In the genomic region with DNA sequence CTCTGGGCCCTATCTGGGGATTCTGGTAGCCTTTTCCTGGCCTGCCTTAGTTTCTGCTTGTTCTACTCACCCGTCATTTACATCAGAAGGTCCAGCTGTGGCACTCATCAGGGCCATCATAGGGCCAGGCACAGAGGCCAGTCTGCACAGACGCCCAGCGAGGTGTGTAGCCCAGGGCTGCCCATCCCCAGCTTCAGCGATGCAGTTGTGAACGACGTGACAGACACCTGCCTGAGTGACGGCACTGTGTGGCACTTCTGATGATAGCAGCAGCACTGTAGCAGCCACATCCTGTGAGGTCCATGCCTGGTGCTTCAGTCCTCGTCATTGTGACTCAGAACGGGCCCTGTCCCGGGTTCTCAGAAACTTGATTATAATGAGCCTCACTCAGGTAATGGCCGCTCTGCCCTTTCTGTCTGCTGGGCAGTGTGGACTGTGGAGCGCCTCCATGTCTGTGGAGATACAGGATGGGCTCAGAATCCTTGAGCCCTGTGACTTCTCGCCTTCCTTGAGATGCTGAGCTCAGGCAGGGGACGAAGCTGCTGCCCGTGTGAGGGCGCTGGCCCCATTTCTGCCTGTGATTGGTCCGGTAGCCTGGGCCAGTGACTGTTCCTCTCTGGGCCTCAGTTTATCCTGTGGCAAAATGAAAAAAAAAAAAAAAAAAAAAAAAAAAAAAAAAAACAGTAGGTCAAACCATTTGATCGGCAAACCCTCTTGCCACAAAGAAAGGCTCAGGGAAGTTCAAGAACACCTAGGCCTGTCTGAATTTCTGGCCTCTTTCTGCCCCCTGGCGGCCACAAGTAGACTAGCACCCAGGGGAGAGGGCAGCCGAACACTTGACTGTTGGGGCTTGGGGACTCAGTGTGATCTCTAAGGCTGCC, we compare ENCODE assay signal across 8 mouse cellular contexts. TPM values are rescaled to one million over a fixed set of nuclear protein-coding genes. Genes with fewer than 3 reads are reported as not detected.
A peak's percentile ranks its signal among the peaks of the same experiment; 100 is the strongest.
DNase-seq lines count a peak whose midpoint lies in the region; ATAC-seq and TF ChIP-seq lines count a peak whose summit lies in the region.

No protein-coding gene starts in this region.

- no peaks in the 10 kb centered on the region for H3K9me3 ChIP-seq in liver, embryonic 13.5 days (replicated peaks)
- no peaks in the 10 kb centered on the region for H3K9me3 ChIP-seq in neural tube, embryonic 12.5 days

- TF ChIP-seq CTCF in kidney, adult 2 months (conservative IDR thresholded peaks at IDR 0.05; ENCODE audit: insufficient read depth, insufficient read length, low read depth, low read length), result peak; percentile 87

- H3K9ac ChIP-seq in liver, embryonic 13.5 days, result no peak overlapping the region
- H3K9ac ChIP-seq in neural tube, embryonic 12.5 days, result no peak overlapping the region

- peak; percentile 82 to 84 for DNase-seq in B cell, adult 2 months
- DNase-seq in embryo, embryonic 10 days (ENCODE audit: low spot score), result peak; percentile 74
- peak; percentile 45 to 73 for DNase-seq in heart, adult 18-20 months
- peak; percentile 64 for DNase-seq in kidney, adult 2 months
- DNase-seq in liver, embryonic 13.5 days, result peak; percentile 26
- peak; percentile 76 for DNase-seq in testis, postnatal 10 days (ENCODE audit: low spot score)

- no peaks in the 10 kb centered on the region for H3K36me3 ChIP-seq in kidney, adult 2 months (ENCODE audit: control insufficient read depth, insufficient read depth, low read length)
- H3K36me3 ChIP-seq in liver, embryonic 13.5 days, result no peaks in the 10 kb centered on the region
- no peaks in the 10 kb centered on the region for H3K36me3 ChIP-seq in neural tube, embryonic 12.5 days

- H3K4me3 ChIP-seq in kidney, adult 2 months (ENCODE audit: insufficient read depth, low read depth, low read length), result no peak overlapping the region
- no peak overlapping the region for H3K4me3 ChIP-seq in liver, embryonic 13.5 days (replicated peaks)
- no peak overlapping the region for H3K4me3 ChIP-seq in neural tube, embryonic 12.5 days

- H3K4me2 ChIP-seq in liver, embryonic 13.5 days, result no peak overlapping the region
- H3K4me2 ChIP-seq in neural tube, embryonic 12.5 days (replicated peaks), result no peak overlapping the region

- H3K4me1 ChIP-seq in kidney, adult 2 months (ENCODE audit: control insufficient read depth, insufficient read depth, low read length), result no peaks in the 10 kb centered on the region
- peaks cover 13% of the 10 kb centered on the region for H3K4me1 ChIP-seq in liver, embryonic 13.5 days (replicated peaks)
- H3K4me1 ChIP-seq in neural tube, embryonic 12.5 days, result no peaks in the 10 kb centered on the region

- H3K27ac ChIP-seq in kidney, adult 2 months (ENCODE audit: insufficient read depth, low read depth, low read length), result no peak overlapping the region
- H3K27ac ChIP-seq in liver, embryonic 13.5 days, result no peak overlapping the region
- no peak overlapping the region for H3K27ac ChIP-seq in neural tube, embryonic 12.5 days

- no peaks in the 10 kb centered on the region for H3K27me3 ChIP-seq in kidney, adult 2 months (replicated peaks; ENCODE audit: control insufficient read depth, insufficient read depth, low read length)
- no peaks in the 10 kb centered on the region for H3K27me3 ChIP-seq in liver, embryonic 13.5 days
- no peaks in the 10 kb centered on the region for H3K27me3 ChIP-seq in neural tube, embryonic 12.5 days (replicated peaks)

- WGBS in kidney, adult 2 months, result 78% methylated on average over 20 of the region's 20 CpGs
- WGBS in liver, embryonic 13.5 days (ENCODE audit: insufficient replicate concordance), result 66% methylated on average over 20 of the region's 20 CpGs
- WGBS in neural tube, embryonic 12.5 days, result 74% methylated on average over 20 of the region's 20 CpGs

- peak; percentile 74 for ATAC-seq in activated CD4-positive, CD25-positive, alpha-beta regulatory T cell, adult 4 months
- ATAC-seq in liver, embryonic 13.5 days (ENCODE audit: low read depth), result no peak
- peak; percentile 57; the same call in 1 of the 2 replicates for ATAC-seq in neural tube, embryonic 12.5 days (ENCODE audit: low FRiP score, low read depth)

- no peak for TF ChIP-seq POLR2A in kidney, adult 2 months (IDR thresholded peaks at IDR 0.05; ENCODE audit: low read depth, low read length)

RNA-seq across cellular contexts. Expression of gene Bmp8b, which starts 22.4 kb away (rescaled TPM):
- polyA plus RNA-seq in activated CD4-positive, CD25-positive, alpha-beta regulatory T cell, adult 4 months (2017; shearing (Covaris generic)), result under 1 TPM in 1 of 2 experiments, not detected in 1; 0.20 TPM
- not detected for total RNA-seq in heart, adult 18-20 months (2021)
- 0.03 and 0.14 TPM in 2 replicates for polyA plus RNA-seq in kidney, adult 2 months (2012; rRNA removed)
- polyA plus RNA-seq in liver, embryonic 13.5 days (2015; fragmentation: Nextera tagmentation; extraction: Ambion mirVana), result 0.50 and 0.81 TPM in 2 replicates
- 0.22 and 0.29 TPM in 2 replicates for polyA plus RNA-seq in neural tube, embryonic 12.5 days (2016; fragmentation: Nextera tagmentation; extraction: Ambion mirVana)

RNA-seq across cellular contexts. Expression of gene Oxct2b, which starts 33.5 kb away (rescaled TPM):
- polyA plus RNA-seq in activated CD4-positive, CD25-positive, alpha-beta regulatory T cell, adult 4 months (2017; shearing (Covaris generic)), result not detected
- not detected for total RNA-seq in heart, adult 18-20 months (2021)
- polyA plus RNA-seq in kidney, adult 2 months (2012; rRNA removed), result 0.11 TPM in 1 of 2 replicates, not detected in the other
- polyA plus RNA-seq in liver, embryonic 13.5 days (2015; fragmentation: Nextera tagmentation; extraction: Ambion mirVana), result not detected in 2 replicates
- 0.13 TPM in 1 of 2 replicates, not detected in the other for polyA plus RNA-seq in neural tube, embryonic 12.5 days (2016; fragmentation: Nextera tagmentation; extraction: Ambion mirVana)

RNA-seq across cellular contexts. Expression of gene Ppie, which starts 57.2 kb away (rescaled TPM):
- polyA plus RNA-seq in activated CD4-positive, CD25-positive, alpha-beta regulatory T cell, adult 4 months (2017; shearing (Covaris generic)), result 10 to 100 TPM; 53.6 to 68.7 TPM
- total RNA-seq in heart, adult 18-20 months (2021), result 10 to 100 TPM; 21.1 to 26.5 TPM
- polyA plus RNA-seq in kidney, adult 2 months (2012; rRNA removed), result 14.3 and 17.3 TPM in 2 replicates
- polyA plus RNA-seq in liver, embryonic 13.5 days (2015; fragmentation: Nextera tagmentation; extraction: Ambion mirVana), result 54.7 and 59.3 TPM in 2 replicates
- 80.1 and 80.9 TPM in 2 replicates for polyA plus RNA-seq in neural tube, embryonic 12.5 days (2016; fragmentation: Nextera tagmentation; extraction: Ambion mirVana)

Comparison
In these comparisons a context has a peak if more than half of its experiments do, and no peak if none do; other contexts are left out.
1. DNase-seq: peak in every context shown above with its lines; median percentile 83 in B cell, adult 2 months; 76 in testis, postnatal 10 days; 74 in embryo, embryonic 10 days; 64 in kidney, adult 2 months; 59 in heart, adult 18-20 months; 26 in liver, embryonic 13.5 days.